Mouse (Mus musculus) midbrain, embryonic 15.5 days (tissue): ENCODE data around the gene N4bp1. TPM values are rescaled to one million over a fixed set of nuclear protein-coding genes. Genes with fewer than 3 reads are reported as not detected.

ENCODE experiments used
- ATAC-seq: fragments of 200-750 bp; cut with Nextera tagmentation; replicated peaks from 2 replicates; pipeline ENCODE4 v1.8.0; 2017; ENCODE audit warnings: moderate TSS enrichment
- H3K27ac ChIP-seq: fragments of 300-500 bp; sonication (generic); 2 replicates; pipeline ENCODE4 v1.5.1; 2015; ENCODE audit warnings: mild to moderate bottlenecking, inconsistent platforms
- H3K27me3 ChIP-seq: fragments of 300-500 bp; sonication (generic); replicated peaks from 2 replicates; pipeline ENCODE4 v1.6.1; 2015; ENCODE audit warnings: inconsistent platforms
- H3K36me3 ChIP-seq: fragments of 300-500 bp; sonication (generic); replicated peaks from 2 replicates; pipeline ENCODE4 v1.6.1; 2015; ENCODE audit warnings: inconsistent platforms
- H3K4me1 ChIP-seq: fragments of 300-500 bp; sonication (generic); 2 replicates; pipeline ENCODE4 v1.6.1; 2015; ENCODE audit warnings: inconsistent platforms
- H3K4me2 ChIP-seq: fragments of 300-500 bp; sonication (generic); 2 replicates; pipeline ENCODE4 v1.6.1; 2015; ENCODE audit warnings: inconsistent platforms, mild to moderate bottlenecking, moderate library complexity
- H3K4me3 ChIP-seq: fragments of 300-500 bp; sonication (generic); 2 replicates; pipeline ENCODE4 v1.5.1; 2015; ENCODE audit warnings: mild to moderate bottlenecking, inconsistent platforms
- H3K9ac ChIP-seq: fragments of 300-500 bp; sonication (generic); 2 replicates; pipeline ENCODE4 v1.6.1; 2015; ENCODE audit warnings: mild to moderate bottlenecking, inconsistent platforms
- H3K9me3 ChIP-seq: fragments of 300-500 bp; sonication (generic); 2 replicates; pipeline ENCODE4 v1.6.1; 2016; ENCODE audit warnings: inconsistent platforms
- WGBS: fragments of 180-500 bp; shearing (Covaris S2); methylation state at CpG from one replicate; pipeline ENCODE4 v1.1.7; 2015; ENCODE audit warnings: mixed read lengths; 5-methylcytosine and 5-hydroxymethylcytosine counted together
- polyA plus RNA-seq: library from polyadenylated mRNA; unstranded; fragments of >200 nt; fragmentation: Nextera tagmentation; extraction: Ambion mirVana; gene quantifications from 2 replicates; pipeline ENCODE4 v1.2.1, GENCODE M21; 2015

The N4bp1 gene
- polyA plus RNA-seq, 1 experiment from 2014 or later, result 11.8 TPM

GRCm38 (mm10) chr8:86847091-86847490 lies 38.0 kb downstream of the N4bp1 start:
- Histone ChIP-seq H3K27ac (no peak overlapping the region), H3K27me3 (no peaks in the 10 kb centered on the region), H3K9ac (no peak overlapping the region), H3K4me2 (no peak overlapping the region), H3K9me3 (no peaks in the 10 kb centered on the region), H3K4me3 (no peak overlapping the region), H3K36me3 (peaks cover 24% of the 10 kb centered on the region), H3K4me1 (no peaks in the 10 kb centered on the region)
- no peak for ATAC-seq
- WGBS, result 93% methylated on average over 3 of the region's 3 CpGs

GRCm38 (mm10) chr8:86845875-86846274 lies 39.2 kb downstream of the N4bp1 start:
- no peaks in the 10 kb centered on the region for H3K27me3 ChIP-seq
- H3K9me3 ChIP-seq, result no peaks in the 10 kb centered on the region
- no peak overlapping the region for H3K4me3 ChIP-seq
- H3K9ac ChIP-seq, result no peak overlapping the region
- H3K36me3 ChIP-seq, result peaks cover 33% of the 10 kb centered on the region
- no peaks in the 10 kb centered on the region for H3K4me1 ChIP-seq
- ATAC-seq, result no peak
- H3K4me2 ChIP-seq, result no peak overlapping the region
- no peak overlapping the region for H3K27ac ChIP-seq
- 92% methylated on average over 5 of the region's 5 CpGs for WGBS

GRCm38 (mm10) chr8:86844856-86845255 lies 40.2 kb downstream of the N4bp1 start:
- Histone ChIP-seq H3K4me1 (no peaks in the 10 kb centered on the region), H3K27ac (no peak overlapping the region)
- ATAC-seq, result no peak

GRCm38 (mm10) chr8:86843896-86844295 lies 41.2 kb downstream of the N4bp1 start:
- Histone ChIP-seq H3K27ac (no peak overlapping the region), H3K27me3 (no peaks in the 10 kb centered on the region), H3K9me3 (no peaks in the 10 kb centered on the region), H3K36me3 (peaks cover 38% of the 10 kb centered on the region), H3K9ac (no peak overlapping the region), H3K4me2 (no peak overlapping the region), H3K4me1 (no peaks in the 10 kb centered on the region), H3K4me3 (no peak overlapping the region)
- 45% methylated on average over 8 of the region's 8 CpGs for whole genome bisulfite sequencing
- peak; percentile 63 for ATAC-seq

More at GRCm38 (mm10) chr8:86844856-86845255, 40.2 kb downstream of the N4bp1 start:
- no peaks in the 10 kb centered on the region for H3K9me3 ChIP-seq
- 91% methylated on average over 6 of the region's 6 CpGs for WGBS
- H3K27me3 ChIP-seq, result no peaks in the 10 kb centered on the region
- no peak overlapping the region for H3K4me2 ChIP-seq
- peaks cover 38% of the 10 kb centered on the region for H3K36me3 ChIP-seq
- no peak overlapping the region for H3K4me3 ChIP-seq
- no peak overlapping the region for H3K9ac ChIP-seq

GRCm38 (mm10) chr8:86841556-86842309 lies 43.3 kb downstream of the N4bp1 start:
- Histone ChIP-seq H3K27me3 (no peaks in the 10 kb centered on the region), H3K9me3 (no peaks in the 10 kb centered on the region), H3K4me1 (no peaks in the 10 kb centered on the region), H3K36me3 (peaks cover 32% of the 10 kb centered on the region), H3K4me2 (no peak overlapping the region), H3K9ac (no peak overlapping the region), H3K4me3 (no peak overlapping the region), H3K27ac (no peak overlapping the region)
- WGBS, result 90% methylated on average over 8 of the region's 8 CpGs
- no peak for ATAC-seq

- no peaks in the 10 kb centered on the region for H3K4me1 ChIP-seq
- 98% methylated on average over 12 of the region's 12 CpGs for WGBS
- no peak overlapping the region for H3K4me2 ChIP-seq
- no peak overlapping the region for H3K9ac ChIP-seq
- H3K4me3 ChIP-seq, result no peak overlapping the region
- H3K9me3 ChIP-seq, result no peaks in the 10 kb centered on the region
- H3K27me3 ChIP-seq, result no peaks in the 10 kb centered on the region
- no peak for ATAC-seq
- H3K27ac ChIP-seq, result no peak overlapping the region
- H3K36me3 ChIP-seq, result peaks cover 32% of the 10 kb centered on the region
Observed at GRCm38 (mm10) chr8:86840120-86840693, 44.9 kb downstream of the N4bp1 start.

- ATAC-seq, result no peak
- Histone ChIP-seq H3K9me3 (no peaks in the 10 kb centered on the region), H3K4me2 (no peak overlapping the region), H3K4me3 (no peak overlapping the region), H3K36me3 (peaks cover 29% of the 10 kb centered on the region), H3K9ac (no peak overlapping the region), H3K27me3 (no peaks in the 10 kb centered on the region), H3K4me1 (no peaks in the 10 kb centered on the region), H3K27ac (no peak overlapping the region)
- WGBS, result 94% methylated on average over 6 of the region's 6 CpGs
Observed at GRCm38 (mm10) chr8:86838707-86839438, 46.2 kb downstream of the N4bp1 start.

- H3K36me3 ChIP-seq, result peaks cover 16% of the 10 kb centered on the region; the same call in 1 of the 2 replicates
- H3K9me3 ChIP-seq, result no peaks in the 10 kb centered on the region
- H3K4me3 ChIP-seq, result no peak overlapping the region
- no peaks in the 10 kb centered on the region for H3K27me3 ChIP-seq
- H3K9ac ChIP-seq, result no peak overlapping the region
- WGBS, result 70% methylated on average over 2 of the region's 2 CpGs
- ATAC-seq, result no peak
- H3K4me2 ChIP-seq, result no peak overlapping the region
- H3K27ac ChIP-seq, result no peak overlapping the region
- H3K4me1 ChIP-seq, result no peaks in the 10 kb centered on the region
Observed at GRCm38 (mm10) chr8:86837234-86837633, 47.8 kb downstream of the N4bp1 start.

- ATAC-seq, result no peak
- no peak overlapping the region for H3K4me2 ChIP-seq
- no peaks in the 10 kb centered on the region for H3K4me1 ChIP-seq
- H3K9ac ChIP-seq, result no peak overlapping the region
- H3K36me3 ChIP-seq, result 0 out of 2 replicates have a peak, but pooled peaks cover 5% of the 10 kb centered on the region
- H3K27me3 ChIP-seq, result no peaks in the 10 kb centered on the region
- H3K4me3 ChIP-seq, result no peak overlapping the region
- no peaks in the 10 kb centered on the region for H3K9me3 ChIP-seq
- H3K27ac ChIP-seq, result no peak overlapping the region
Observed at GRCm38 (mm10) chr8:86835881-86836280, 49.2 kb downstream of the N4bp1 start.

- Histone ChIP-seq H3K36me3 (no peaks in the 10 kb centered on the region), H3K4me2 (no peak overlapping the region), H3K9ac (no peak overlapping the region), H3K4me3 (no peak overlapping the region), H3K27me3 (no peaks in the 10 kb centered on the region), H3K4me1 (no peaks in the 10 kb centered on the region), H3K27ac (no peak overlapping the region), H3K9me3 (no peaks in the 10 kb centered on the region)
- WGBS, result 86% methylated on average over 8 of the region's 8 CpGs
- ATAC-seq, result no peak
Observed at GRCm38 (mm10) chr8:86834496-86835260, 50.4 kb downstream of the N4bp1 start.

- Histone ChIP-seq H3K9ac (no peak overlapping the region), H3K4me2 (no peak overlapping the region), H3K4me3 (no peak overlapping the region), H3K4me1 (no peaks in the 10 kb centered on the region), H3K27me3 (no peaks in the 10 kb centered on the region), H3K27ac (no peak overlapping the region), H3K36me3 (no peaks in the 10 kb centered on the region), H3K9me3 (no peaks in the 10 kb centered on the region)
- no peak for ATAC-seq
- WGBS, result 83% methylated on average over 1 of the region's 1 CpGs
Observed at GRCm38 (mm10) chr8:86833937-86834336, 51.1 kb downstream of the N4bp1 start.

GRCm38 (mm10) chr8:86828925-86829324 lies 56.1 kb downstream of the N4bp1 start:
- Histone ChIP-seq H3K4me3 (no peak overlapping the region), H3K27me3 (no peaks in the 10 kb centered on the region), H3K9ac (no peak overlapping the region), H3K27ac (no peak overlapping the region), H3K36me3 (no peaks in the 10 kb centered on the region), H3K4me1 (0 out of 2 replicates have a peak, but pooled peaks cover 3% of the 10 kb centered on the region), H3K4me2 (no peak overlapping the region), H3K9me3 (no peaks in the 10 kb centered on the region)
- ATAC-seq, result no peak
- WGBS, result 71% methylated on average over 2 of the region's 2 CpGs
